Mouse (Mus musculus) kidney, postnatal 0 days (tissue): ENCODE measurements around the gene Lrrc38. TPM values are rescaled to one million over a fixed set of nuclear protein-coding genes. Genes with fewer than 3 reads are reported as not detected.
"Not testable (repeated sequence)": the region's sequence is repeated elsewhere in the genome, so short reads cannot be mapped to it uniquely, and the experiment has no call there.

Source experiments
- ATAC-seq: fragments of 200-750 bp; cut with Nextera tagmentation; replicated peaks from 2 replicates; pipeline ENCODE4 v1.8.0; 2017; ENCODE audit warnings: low read depth, moderate number of reproducible peaks, moderate TSS enrichment, moderate library complexity; ENCODE audit not compliant: low FRiP score
- DNase-seq: peaks from one replicate; pipeline ENCODE4 v3.0.0-alpha.2; 2016; ENCODE audit warnings: low spot score
- H3K27ac ChIP-seq: fragments of 300-500 bp; sonication (generic); 2 replicates; pipeline ENCODE4 v1.5.1; 2014; ENCODE audit warnings: mild to moderate bottlenecking
- H3K27me3 ChIP-seq: fragments of 300-500 bp; sonication (generic); 2 replicates; pipeline ENCODE4 v1.6.1; 2014; ENCODE audit warnings: low read length, mixed read lengths; ENCODE audit not compliant: insufficient read depth
- H3K36me3 ChIP-seq: fragments of 300-500 bp; sonication (generic); 2 replicates; pipeline ENCODE4 v1.6.1; 2014; ENCODE audit warnings: low read length, mixed read lengths; ENCODE audit not compliant: insufficient read depth
- H3K4me1 ChIP-seq: fragments of 300-500 bp; sonication (generic); replicated peaks from 2 replicates; pipeline ENCODE4 v1.6.1; 2014; ENCODE audit warnings: antibody characterized with exemption, low read length, mixed read lengths; ENCODE audit not compliant: insufficient read depth
- H3K4me2 ChIP-seq: fragments of 300-500 bp; sonication (generic); 2 replicates; pipeline ENCODE4 v1.6.1; 2014; ENCODE audit warnings: mild to moderate bottlenecking, low read length, moderate library complexity, mixed read lengths
- H3K4me3 ChIP-seq: fragments of 300-500 bp; sonication (generic); replicated peaks from 2 replicates; pipeline ENCODE4 v1.5.1; 2014; ENCODE audit warnings: low read depth, low read length
- H3K9ac ChIP-seq: fragments of 300-500 bp; sonication (generic); 2 replicates; pipeline ENCODE4 v1.6.1; 2014; ENCODE audit warnings: low read depth, low read length
- H3K9me3 ChIP-seq: fragments of 300-500 bp; sonication (generic); replicated peaks from 2 replicates; pipeline ENCODE4 v1.6.1; 2016; ENCODE audit warnings: low read length, inconsistent platforms, mixed read lengths
- CTCF ChIP-seq: IDR thresholded peaks from 2 replicates; pipeline ENCODE4 v1.5.1; 2016; ENCODE audit warnings: antibody characterized with exemption, low read depth, mild to moderate bottlenecking, moderate library complexity
- WGBS: fragments of 180-500 bp; shearing (Covaris S2); extraction: QIAGEN DNeasy Blood & Tissue Kit; methylation state at CpG from one replicate; pipeline ENCODE4 v1.1.7; 2014; 5-methylcytosine and 5-hydroxymethylcytosine counted together
- polyA plus RNA-seq: library from polyadenylated mRNA; unstranded; fragments of >200 nt; fragmentation: Nextera tagmentation; extraction: Ambion mirVana; gene quantifications from 2 replicates; pipeline ENCODE4 v1.2.1, GENCODE M21; 2015

Lrrc38 gene
- polyA plus RNA-seq, 1 experiment from 2014 or later = 0.09 TPM

- DNase-seq (peak; percentile 67), ATAC-seq (0 out of 2 replicates have a peak, but pooled peaks have one; percentile 40)
- Histone ChIP-seq H3K4me1 (no peaks in the 10 kb centered on the region), H3K9me3 (no peaks in the 10 kb centered on the region), H3K4me3 (no peak overlapping the region), H3K36me3 (no peaks in the 10 kb centered on the region), H3K9ac (no peak overlapping the region), H3K27ac (no peak overlapping the region), H3K4me2 (no peak overlapping the region), H3K27me3 (no peaks in the 10 kb centered on the region)
- 18% methylated on average over 9 of the region's 9 CpGs for WGBS
- no peak for TF ChIP-seq CTCF
Measured at GRCm38 (mm10) chr4:143330566-143330965, 19.0 kb upstream of the Lrrc38 start.

DNA sequence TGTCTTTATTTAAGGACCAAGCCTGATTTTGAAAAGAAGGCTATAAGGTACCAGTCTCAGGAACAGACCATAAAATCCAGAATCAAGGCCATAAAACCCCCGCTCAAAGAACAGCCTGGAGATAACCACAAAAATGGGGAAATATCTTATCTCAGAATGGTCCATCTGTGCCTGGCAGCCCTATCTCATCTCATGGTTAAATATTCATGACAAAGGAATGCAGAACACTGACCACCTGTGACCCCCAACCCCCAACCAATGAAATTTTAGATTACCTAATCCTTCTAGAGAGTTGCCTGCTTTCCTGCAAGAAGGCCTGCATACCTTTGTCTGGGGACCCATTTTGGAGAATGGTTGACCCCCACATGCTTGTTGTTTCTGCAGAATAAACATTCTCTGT, 17.8 kb upstream of the Lrrc38 start:
- Histone ChIP-seq H3K36me3 (no peaks in the 10 kb centered on the region), H3K4me2 (no peak overlapping the region), H3K4me3 (no peak overlapping the region), H3K4me1 (no peaks in the 10 kb centered on the region), H3K9me3 (no peaks in the 10 kb centered on the region), H3K27ac (no peak overlapping the region), H3K9ac (no peak overlapping the region), H3K27me3 (no peaks in the 10 kb centered on the region)
- TF ChIP-seq CTCF = no peak
- DNase-seq (no peak), ATAC-seq (no peak)
- WGBS = 72% methylated on average over 1 of the region's 1 CpGs

DNA sequence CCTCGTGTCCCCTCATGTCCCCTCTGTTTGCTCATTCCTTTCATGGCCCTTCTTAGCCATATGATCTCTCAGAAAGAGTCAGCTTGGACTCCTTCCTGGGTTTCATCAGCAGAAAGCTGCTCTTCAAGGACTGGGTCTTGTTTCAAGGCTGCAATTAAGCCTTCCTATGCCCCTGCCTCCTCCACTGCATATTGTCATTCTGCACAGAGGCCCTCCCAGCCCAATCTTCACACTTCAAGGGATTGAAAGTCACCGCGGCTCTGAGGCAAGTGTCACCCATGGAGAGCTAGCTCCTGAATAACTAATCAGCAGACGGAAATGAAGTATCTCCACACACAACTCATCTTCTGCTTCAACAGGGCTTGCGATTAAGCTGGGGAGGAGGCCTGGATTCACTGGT, 15.4 kb upstream of the Lrrc38 start:
- Histone ChIP-seq H3K27ac (no peak overlapping the region), H3K4me1 (no peaks in the 10 kb centered on the region), H3K27me3 (no peaks in the 10 kb centered on the region), H3K9ac (no peak overlapping the region), H3K4me2 (no peak overlapping the region), H3K36me3 (no peaks in the 10 kb centered on the region), H3K4me3 (no peak overlapping the region), H3K9me3 (no peaks in the 10 kb centered on the region)
- DNase-seq (peak; percentile 59), ATAC-seq (no peak)
- WGBS = 23% methylated on average over 5 of the region's 5 CpGs
- TF ChIP-seq CTCF = no peak

DNA sequence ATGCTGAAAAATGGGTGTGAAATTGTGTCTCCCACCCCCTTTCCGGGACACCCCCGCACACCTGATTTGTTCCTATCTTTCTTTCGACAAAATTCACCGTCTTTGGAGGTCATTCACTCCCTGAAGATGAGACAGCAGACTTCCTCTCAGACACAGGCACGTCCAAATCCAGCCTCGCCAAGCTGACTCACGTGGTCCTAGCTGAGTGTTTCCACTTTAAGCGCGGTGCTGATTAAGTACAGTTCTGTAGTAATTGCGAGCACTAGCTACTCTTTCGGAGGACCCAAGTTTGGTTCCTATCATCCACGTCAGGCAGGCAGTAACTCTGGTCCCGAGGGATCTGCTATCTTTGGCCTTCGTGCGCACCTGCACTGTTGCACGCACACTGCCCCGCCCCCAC, 14.6 kb upstream of the Lrrc38 start:
- Histone ChIP-seq H3K27ac (no peak overlapping the region), H3K27me3 (no peaks in the 10 kb centered on the region), H3K4me3 (no peak overlapping the region), H3K4me1 (no peaks in the 10 kb centered on the region), H3K9ac (no peak overlapping the region), H3K9me3 (no peaks in the 10 kb centered on the region), H3K4me2 (no peak overlapping the region), H3K36me3 (no peaks in the 10 kb centered on the region)
- DNase-seq (no peak), ATAC-seq (no peak)
- WGBS = 87% methylated on average over 17 of the region's 17 CpGs
- TF ChIP-seq CTCF = no peak

GRCm38 (mm10) chr4:143336096-143336495, 13.5 kb upstream of the Lrrc38 start:
- Histone ChIP-seq H3K9me3 (no peaks in the 10 kb centered on the region), H3K4me3 (no peak overlapping the region), H3K9ac (no peak overlapping the region), H3K36me3 (no peaks in the 10 kb centered on the region), H3K27ac (no peak overlapping the region), H3K27me3 (no peaks in the 10 kb centered on the region), H3K4me1 (no peaks in the 10 kb centered on the region), H3K4me2 (no peak overlapping the region)
- DNase-seq (no peak), ATAC-seq (no peak)
- WGBS = 27% methylated on average over 2 of the region's 2 CpGs
- no peak for TF ChIP-seq CTCF

GRCm38 (mm10) chr4:143339808-143340207, 9.7 kb upstream of the Lrrc38 start:
- TF ChIP-seq CTCF = no peak
- 88% methylated on average over 13 of the region's 13 CpGs for WGBS
- Histone ChIP-seq H3K9me3 (no peaks in the 10 kb centered on the region), H3K4me2 (no peak overlapping the region), H3K36me3 (no peaks in the 10 kb centered on the region), H3K27ac (no peak overlapping the region), H3K27me3 (no peaks in the 10 kb centered on the region), H3K9ac (no peak overlapping the region), H3K4me3 (no peak overlapping the region), H3K4me1 (no peaks in the 10 kb centered on the region)
- DNase-seq = no peak
- ATAC-seq = no peak

DNA sequence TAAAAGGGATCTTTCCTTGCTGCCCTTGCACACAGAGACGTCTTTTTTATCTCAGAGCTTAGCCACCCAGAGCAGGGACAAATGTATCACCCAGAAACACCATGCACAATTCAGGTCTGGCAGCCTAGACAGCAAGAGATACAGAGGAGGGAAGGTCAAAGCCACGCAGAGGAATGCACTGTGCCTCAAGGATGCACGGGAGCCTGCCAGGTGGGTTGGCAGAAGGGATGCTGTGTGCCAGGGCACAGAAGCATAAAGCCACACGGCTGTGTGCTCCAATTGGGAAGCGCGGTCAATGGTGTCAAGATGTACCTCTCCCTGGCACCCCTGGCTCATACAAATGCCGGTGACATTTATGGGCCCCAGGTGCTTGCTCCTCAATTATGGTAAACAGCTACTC, 8.1 kb upstream of the Lrrc38 start:
- no peak for TF ChIP-seq CTCF
- H3K9me3 ChIP-seq = no peaks in the 10 kb centered on the region
- WGBS = 85% methylated on average over 7 of the region's 7 CpGs
- no peak overlapping the region for H3K9ac ChIP-seq
- no peak for ATAC-seq
- H3K4me1 ChIP-seq = no peaks in the 10 kb centered on the region
- no peaks in the 10 kb centered on the region for H3K36me3 ChIP-seq
- no peaks in the 10 kb centered on the region for H3K27me3 ChIP-seq
- no peak overlapping the region for H3K4me2 ChIP-seq
- H3K4me3 ChIP-seq = no peak overlapping the region
- no peak for DNase-seq
- H3K27ac ChIP-seq = no peak overlapping the region

- not testable (repeated sequence) for H3K36me3 ChIP-seq, H3K4me2 ChIP-seq, H3K9ac ChIP-seq, H3K27ac ChIP-seq, H3K9me3 ChIP-seq, H3K4me3 ChIP-seq, DNase-seq, H3K4me1 ChIP-seq, ATAC-seq
- WGBS = 83% methylated on average over 5 of the region's 5 CpGs
- peaks cover 19% of the 10 kb centered on the region for H3K27me3 ChIP-seq
Measured at GRCm38 (mm10) chr4:143345491-143345890, 4.1 kb upstream of the Lrrc38 start.
